Mouse (Mus musculus): ENCODE measurements around the gene Dennd2c.

Gene Dennd2c

GRCm38 (mm10) chr3:103102454-103103390 lies at the start of gene Dennd2c:
Gene Dennd2c (plus strand): TSS chr3:103102604.
- peak; percentile 76 for DNase-seq (ENCODE audit: low read depth)

DNA sequence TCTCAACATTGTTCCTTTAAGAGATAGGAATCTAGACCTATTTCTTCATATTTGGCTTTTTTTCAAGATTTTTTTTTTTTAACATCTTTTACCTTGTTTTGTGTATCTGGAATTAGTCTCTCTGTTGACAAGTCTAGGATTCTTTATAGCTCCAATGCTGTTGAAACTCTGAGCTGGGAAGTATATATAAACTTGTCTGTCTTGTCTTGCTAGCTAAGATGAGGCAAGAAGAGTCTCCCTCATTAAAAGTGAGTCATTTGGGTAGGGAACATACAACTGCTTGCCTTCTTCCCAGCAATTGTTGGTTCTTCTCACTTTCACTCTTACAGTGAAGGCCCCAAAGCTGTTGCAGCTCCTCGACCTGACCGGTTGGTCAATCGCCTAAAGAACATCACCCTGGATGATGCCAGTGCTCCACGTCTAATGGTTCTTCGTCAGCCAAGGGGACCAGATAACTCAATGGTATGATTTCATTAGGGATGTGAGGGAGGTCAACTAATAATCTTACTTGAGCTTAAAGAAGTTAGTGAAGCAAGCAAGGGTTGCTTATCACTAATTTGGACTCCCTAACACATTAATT lies 46.3 kb upstream of the Dennd2c start:
- no peak for DNase-seq (ENCODE audit: low read depth)

GRCm38 (mm10) chr3:103057752-103058151 lies 44.7 kb upstream of the Dennd2c start:
- DNase-seq (ENCODE audit: low read depth) = no peak

DNA sequence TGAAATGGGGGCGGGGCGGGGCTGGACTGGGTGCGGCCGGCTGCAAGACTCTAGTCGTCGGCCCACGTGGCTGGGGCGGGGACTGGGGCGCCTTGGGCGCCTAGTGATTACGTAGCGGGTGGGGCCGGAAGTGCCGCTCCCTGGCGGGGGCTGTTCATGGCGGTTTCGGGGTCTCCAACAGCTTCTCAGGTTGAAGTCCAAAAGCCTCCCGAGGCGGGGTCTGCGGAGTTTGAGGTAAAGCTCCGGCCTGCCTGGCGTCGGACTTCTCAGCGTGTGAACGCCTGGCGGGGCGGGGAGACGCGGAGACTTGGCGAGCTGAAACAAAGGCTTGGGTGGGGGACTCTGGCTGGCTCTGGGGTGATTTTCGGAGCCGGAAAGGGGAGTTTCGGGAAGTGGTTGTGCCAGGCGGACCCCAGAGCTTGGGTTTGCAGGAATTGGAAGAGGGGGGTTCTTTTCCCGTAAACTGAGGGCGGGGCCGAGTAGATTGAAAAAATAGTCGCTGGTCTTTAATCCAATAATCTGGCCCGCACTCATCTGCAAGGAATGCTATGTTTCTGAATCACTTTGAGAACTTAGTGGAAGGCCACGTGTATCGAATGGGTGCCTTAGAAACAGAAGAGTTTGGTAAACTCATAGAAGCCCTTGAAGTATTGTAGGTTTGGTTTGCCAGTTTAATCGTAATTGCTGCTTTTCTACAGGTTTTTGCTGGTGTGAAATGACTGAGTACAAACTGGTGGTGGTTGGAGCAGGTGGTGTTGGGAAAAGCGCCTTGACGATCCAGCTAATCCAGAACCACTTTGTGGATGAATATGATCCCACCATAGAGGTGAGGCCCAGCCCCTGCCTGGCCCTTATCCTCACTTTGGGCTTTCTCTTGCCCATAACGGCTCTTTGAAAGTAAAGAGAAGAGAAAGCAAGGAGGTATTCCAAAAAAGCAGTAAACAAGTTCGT lies 43.9 kb upstream of the Dennd2c start, which contains the start of gene Nras:
Nras (plus strand) TSS at position 79 of the 951 bp plus-strand sequence.
- peak; percentile 69 for DNase-seq (ENCODE audit: low read depth)

DNA sequence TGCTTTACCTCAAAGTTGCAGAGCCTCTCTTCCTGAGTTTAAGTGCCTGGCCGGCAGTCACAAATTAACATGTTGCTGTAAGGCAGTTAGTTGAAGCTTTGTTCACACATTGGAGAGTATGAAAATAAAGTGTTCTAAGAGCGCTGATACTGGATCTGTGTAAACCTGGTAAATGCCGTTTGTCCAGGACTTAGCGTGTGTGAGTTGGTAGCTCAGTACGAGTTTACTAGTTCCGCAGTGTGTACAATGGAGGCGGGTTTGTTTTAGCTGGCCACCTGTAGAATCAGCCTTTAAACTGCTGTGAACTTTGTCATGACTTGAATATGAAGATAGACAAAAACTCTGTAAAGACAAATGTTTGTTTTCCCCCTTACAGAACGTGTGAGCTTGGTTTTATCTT lies 35.5 kb upstream of the Dennd2c start:
- no peak for DNase-seq (ENCODE audit: low read depth)

DNA sequence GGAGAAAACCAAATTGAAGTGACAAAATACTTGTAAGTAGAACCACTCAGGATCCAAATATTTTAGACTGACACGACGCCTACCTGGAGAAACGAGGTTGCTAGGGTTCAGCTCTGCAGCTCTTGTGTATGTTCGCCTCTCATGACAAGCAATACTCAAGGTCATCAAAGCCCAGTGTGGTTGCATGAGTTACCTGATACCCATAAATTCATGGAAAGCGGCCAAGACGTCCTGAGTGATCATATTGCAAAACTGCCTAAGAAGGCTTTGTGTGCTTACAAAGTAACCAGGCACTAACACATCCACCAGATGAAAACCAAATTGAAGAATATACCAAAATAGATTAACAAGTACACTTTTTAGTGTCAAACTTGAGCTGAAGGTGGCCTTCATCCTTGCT lies 33.4 kb upstream of the Dennd2c start:
- peak; percentile 4 for DNase-seq (ENCODE audit: low read depth)

- no peak for DNase-seq (ENCODE audit: low read depth)
These were observed 28.6 kb upstream of the Dennd2c start, which contains the start of gene Ampd1 for GRCm38 (mm10) chr3:103073771-103074170. Gene Ampd1 (plus strand): TSS chr3:103074014.

- no peak for DNase-seq (ENCODE audit: low read depth)
These were observed 26.5 kb upstream of the Dennd2c start for GRCm38 (mm10) chr3:103075871-103076270.

DNA sequence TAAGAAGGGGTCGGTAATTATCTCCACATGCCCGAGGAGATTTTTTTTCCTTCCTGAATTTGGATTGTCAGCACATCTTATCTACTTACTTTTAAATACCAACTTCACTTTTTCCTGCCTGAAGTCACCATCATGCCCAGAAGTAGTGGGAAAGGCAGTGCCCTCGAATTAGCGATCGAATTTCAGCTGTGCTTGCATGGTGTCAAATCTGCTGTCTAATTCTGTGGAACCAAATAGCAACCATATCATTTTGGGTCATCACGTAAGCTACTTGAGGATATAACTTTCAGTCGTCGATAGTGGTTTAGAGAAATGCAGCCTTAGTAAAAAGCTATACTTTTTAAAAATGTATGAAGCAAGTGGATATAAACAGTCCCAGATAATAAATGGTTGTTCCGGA lies 25.9 kb upstream of the Dennd2c start:
- DNase-seq (ENCODE audit: low read depth) = no peak

GRCm38 (mm10) chr3:103079301-103079700 lies 23.1 kb upstream of the Dennd2c start:
- no peak for DNase-seq (ENCODE audit: low read depth)

DNA sequence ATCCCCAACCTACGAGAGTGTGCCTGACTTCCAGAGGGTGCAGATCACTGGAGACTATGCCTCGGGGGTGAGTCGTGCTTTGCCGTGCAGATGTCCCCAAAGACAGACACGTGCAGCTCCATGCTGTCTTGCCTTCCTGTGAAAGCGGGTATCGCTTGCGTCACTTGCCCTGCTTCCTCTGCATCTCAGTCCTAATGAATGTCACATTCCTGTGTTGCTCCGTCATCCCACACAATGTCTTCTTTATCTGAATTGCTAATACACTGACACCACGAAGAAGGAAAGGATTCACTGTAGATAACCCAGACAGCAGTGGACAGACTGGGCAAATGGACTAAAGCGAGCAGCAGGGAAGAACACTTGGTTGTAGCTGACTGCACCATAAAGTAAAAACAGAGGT lies 21.4 kb upstream of the Dennd2c start:
- no peak for DNase-seq (ENCODE audit: low read depth)

GRCm38 (mm10) chr3:103081861-103082453 lies 20.4 kb upstream of the Dennd2c start:
- no peak for DNase-seq (ENCODE audit: low read depth)

DNA sequence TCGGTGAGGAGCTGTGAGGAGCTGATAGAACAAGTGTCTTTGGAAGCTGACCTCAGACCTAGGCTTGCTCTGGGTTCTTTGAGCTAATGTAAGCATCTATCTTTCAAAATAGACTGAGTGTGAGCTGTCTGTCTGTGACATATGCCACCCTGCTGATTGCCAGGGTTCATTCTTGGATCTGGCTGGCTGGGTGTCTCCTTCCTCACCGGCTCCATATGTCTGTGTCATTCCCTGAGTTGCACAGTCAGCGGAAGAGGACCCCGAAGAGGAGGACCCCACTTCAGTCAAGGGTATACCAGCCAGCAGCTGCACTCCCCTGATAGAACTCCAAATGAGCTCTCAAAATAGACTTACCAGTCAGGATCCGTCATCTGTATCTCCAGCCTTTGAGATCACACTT lies 19.6 kb upstream of the Dennd2c start:
- DNase-seq (ENCODE audit: low read depth) = no peak

GRCm38 (mm10) chr3:103085986-103086385 lies 16.4 kb upstream of the Dennd2c start:
- DNase-seq (ENCODE audit: low read depth) = no peak

GRCm38 (mm10) chr3:103091753-103092152 lies 10.7 kb upstream of the Dennd2c start:
- DNase-seq (ENCODE audit: low read depth) = no peak

GRCm38 (mm10) chr3:103098662-103099061 lies 3.7 kb upstream of the Dennd2c start:
- DNase-seq (ENCODE audit: low read depth) = no peak

DNA sequence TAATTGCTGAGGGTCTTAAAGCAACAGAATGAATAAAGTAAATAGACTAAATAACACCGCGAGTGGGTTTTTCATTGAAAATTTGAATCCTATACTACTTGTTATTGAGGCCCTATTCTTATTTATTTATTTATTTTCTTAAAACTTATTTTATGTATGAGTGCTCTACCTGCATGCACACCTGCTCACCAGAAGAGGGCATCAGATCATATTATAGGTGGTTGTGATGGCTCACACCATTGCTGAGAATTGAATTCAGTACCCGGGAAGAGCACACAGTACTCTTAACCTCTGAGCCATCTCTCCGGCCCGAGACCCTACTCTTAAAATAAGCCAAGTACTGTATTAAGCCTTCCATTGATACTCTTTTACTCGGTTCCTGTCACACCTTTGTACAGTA lies 2.7 kb upstream of the Dennd2c start:
- no peak for DNase-seq (ENCODE audit: low read depth)

DNA sequence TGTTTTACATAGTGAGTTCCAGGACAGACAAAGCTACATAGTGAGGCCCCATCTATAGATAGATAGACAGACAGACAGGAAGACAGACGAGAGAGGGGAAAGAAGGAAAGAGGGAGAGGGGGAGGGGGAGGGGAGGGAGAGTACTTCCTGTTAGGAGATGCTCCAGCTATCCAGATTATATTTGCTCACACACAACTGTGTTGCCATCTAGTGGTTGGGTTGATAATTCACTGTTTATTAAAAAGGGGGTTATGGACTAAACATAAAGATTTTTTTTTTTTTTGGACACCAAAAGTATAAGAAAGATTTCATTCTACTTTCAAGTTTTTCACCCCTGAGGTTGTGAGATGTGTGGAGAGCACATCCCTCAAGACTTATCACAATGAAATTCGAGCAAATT lies 1.7 kb upstream of the Dennd2c start:
- no peak for DNase-seq (ENCODE audit: low read depth)

DNA sequence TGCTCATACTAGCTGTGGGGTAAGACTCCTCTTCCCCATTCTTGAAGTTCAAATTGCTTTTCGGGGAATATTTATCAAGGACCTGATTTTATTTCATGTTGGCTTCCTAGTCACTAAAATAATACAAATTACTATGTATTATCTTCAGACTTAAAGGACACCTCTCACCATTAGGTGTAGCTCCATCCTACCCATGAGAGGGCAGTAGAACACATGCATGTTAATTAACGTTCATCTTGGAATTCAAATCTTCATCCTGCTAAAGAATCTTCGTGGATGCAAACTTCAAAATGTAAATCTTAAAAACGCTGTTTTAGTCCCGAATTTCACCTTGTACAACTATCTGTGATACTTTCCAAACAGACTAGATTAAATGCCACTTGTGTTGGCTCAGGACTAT lies 1.2 kb upstream of the Dennd2c start:
- no peak for DNase-seq (ENCODE audit: low read depth)

GRCm38 (mm10) chr3:103101909-103102308 lies 495 bp upstream of the Dennd2c start:
- DNase-seq (ENCODE audit: low read depth) = no peak

GRCm38 (mm10) chr3:103107565-103108240 lies 5.3 kb downstream of the Dennd2c start:
- no peak for DNase-seq (ENCODE audit: low read depth)

All from fibroblast of lung, adult 2 months (primary cell).